Mouse (Mus musculus) CH12.LX (cell line): Measurements from ENCODE around the gene Gcm1. TPM values are rescaled to one million over a fixed set of nuclear protein-coding genes. Genes with fewer than 3 reads are reported as not detected.

Experiments
- DNase-seq: peaks from one replicate; pipeline ENCODE4 v3.0.0-alpha.2; 2013; ENCODE audit errors: extremely low read depth
- H3K27ac ChIP-seq: 2 replicates; pipeline ENCODE4 v1.5.1; 2012; ENCODE audit warnings: low read depth, mild to moderate bottlenecking, control low read depth, moderate library complexity; ENCODE audit not compliant: insufficient read depth
- H3K27me3 ChIP-seq: replicated peaks from 2 replicates; pipeline ENCODE3; 2012; ENCODE audit warnings: inconsistent platforms
- H3K36me3 ChIP-seq, 2 experiments: replicated peaks in 1 of 2; 2 replicates each; pipeline versions ENCODE3 to v1.6.1; 2012; ENCODE audit warnings: inconsistent platforms in 1 of 2, low read length in 1 of 2, mild to moderate bottlenecking in 1 of 2, mixed read lengths in 1 of 2, moderate library complexity in 1 of 2; ENCODE audit not compliant: control insufficient read depth in 1 of 2, insufficient read depth in 1 of 2
- H3K4me1 ChIP-seq, 2 experiments: 2 replicates each; pipeline ENCODE4 v1.6.1; 2012; ENCODE audit warnings: inconsistent platforms in 1 of 2, moderate library complexity in 1 of 2; ENCODE audit not compliant: insufficient read depth in 2 of 2, control insufficient read depth in 1 of 2
- H3K4me2 ChIP-seq: 2 replicates; pipeline ENCODE4 v1.6.1; 2012; ENCODE audit warnings: low read depth, mild to moderate bottlenecking, control low read depth; ENCODE audit not compliant: poor library complexity, insufficient read depth, severe bottlenecking
- H3K4me3 ChIP-seq, 3 experiments: fragments of 150-350 bp in 1 of 3; sonication (generic) in 1 of 3; replicated peaks in 1 of 3; 2 replicates each; pipeline versions ENCODE3 to v1.5.1; 2011 to 2012; ENCODE audit warnings: low read depth in 2 of 3, low read length in 2 of 3, mild to moderate bottlenecking in 2 of 3, moderate library complexity in 2 of 3, control low read depth in 1 of 3, improper control_type of control experiment in 1 of 3, inconsistent platforms in 1 of 3, mixed read lengths in 1 of 3; ENCODE audit not compliant: poor library complexity in 1 of 3
- H3K79me2 ChIP-seq: replicated peaks from 2 replicates; pipeline ENCODE4 v1.6.1; 2012; ENCODE audit warnings: mild to moderate bottlenecking, moderate library complexity; ENCODE audit not compliant: control insufficient read depth, poor library complexity, insufficient read depth, severe bottlenecking; ENCODE audit errors: extremely low read depth
- H3K9ac ChIP-seq: 2 replicates; pipeline ENCODE4 v1.6.1; 2012; ENCODE audit warnings: low read depth, mild to moderate bottlenecking, control low read depth, moderate library complexity; ENCODE audit not compliant: insufficient read depth
- H3K9me3 ChIP-seq: replicated peaks from 2 replicates; pipeline ENCODE3; 2012; ENCODE audit warnings: low read length, inconsistent platforms, mixed read lengths
- BHLHE40 ChIP-seq: IDR thresholded peaks from 2 replicates; pipeline ENCODE4 v1.6.1; 2011; ENCODE audit warnings: mild to moderate bottlenecking, low read depth, low read length, improper control_type of control experiment
- CHD2 ChIP-seq: IDR thresholded peaks from 2 replicates; pipeline ENCODE4 v1.6.1; 2011; ENCODE audit warnings: low read length, improper control_type of control experiment
- CTCF ChIP-seq, 2 experiments: IDR thresholded peaks in 1 of 2; conservative IDR thresholded peaks in 1 of 2; 2 replicates each; pipeline ENCODE4 v1.5.1; 2011 to 2012; ENCODE audit warnings: low read depth in 2 of 2, low read length in 2 of 2, improper control_type of control experiment in 1 of 2, inconsistent platforms in 1 of 2, mild to moderate bottlenecking in 1 of 2, moderate library complexity in 1 of 2
- ELF1 ChIP-seq: IDR thresholded peaks from 2 replicates; pipeline ENCODE4 v1.6.1; 2014; ENCODE audit warnings: low read depth, mild to moderate bottlenecking, inconsistent platforms, low read length, improper control_type of control experiment
- EP300 ChIP-seq: IDR thresholded peaks from 2 replicates; pipeline ENCODE4 v1.6.1; 2011; ENCODE audit warnings: low read length, improper control_type of control experiment
- ETS1 ChIP-seq: conservative IDR thresholded peaks from 2 replicates; pipeline ENCODE4 v1.6.1; 2012; ENCODE audit warnings: low read depth, mild to moderate bottlenecking, inconsistent platforms, low read length, improper control_type of control experiment, moderate library complexity
- GABPA ChIP-seq: IDR thresholded peaks from 2 replicates; pipeline ENCODE4 v1.6.1; 2012; ENCODE audit warnings: low read depth, low read length, improper control_type of control experiment, inconsistent platforms; ENCODE audit not compliant: insufficient replicate concordance
- IRF4 ChIP-seq: IDR thresholded peaks from 2 replicates; pipeline ENCODE4 v1.6.1; 2014; ENCODE audit warnings: low read depth, mild to moderate bottlenecking, inconsistent platforms, low read length, improper control_type of control experiment
- JUN ChIP-seq: IDR thresholded peaks from 2 replicates; pipeline ENCODE4 v1.6.1; 2011; ENCODE audit warnings: low read depth, mild to moderate bottlenecking, low read length, improper control_type of control experiment, moderate library complexity; ENCODE audit not compliant: insufficient read depth
- MAZ ChIP-seq: IDR thresholded peaks from 2 replicates; pipeline ENCODE4 v1.6.1; 2012; ENCODE audit warnings: low read depth, mild to moderate bottlenecking, inconsistent platforms, low read length, improper control_type of control experiment, moderate library complexity
- MEF2A ChIP-seq: IDR thresholded peaks from 2 replicates; pipeline ENCODE4 v1.6.1; 2014; ENCODE audit warnings: low read depth, mild to moderate bottlenecking, inconsistent platforms, low read length, improper control_type of control experiment, borderline replicate concordance
- MYC ChIP-seq: IDR thresholded peaks from 2 replicates; pipeline ENCODE4 v1.6.1; 2011; ENCODE audit warnings: low read depth, mild to moderate bottlenecking, improper control_type of control experiment, low read length
- NELFE ChIP-seq: IDR thresholded peaks from 2 replicates; pipeline ENCODE4 v1.6.1; 2011; ENCODE audit warnings: low read depth, low read length, improper control_type of control experiment
- PAX5 ChIP-seq: IDR thresholded peaks from 2 replicates; pipeline ENCODE4 v1.6.1; 2012; ENCODE audit warnings: low read length, inconsistent platforms, mixed read lengths
- POLR2A ChIP-seq: IDR thresholded peaks from 2 replicates; pipeline ENCODE4 v1.6.1; 2011; ENCODE audit warnings: low read depth, mild to moderate bottlenecking, improper control_type of control experiment, low read length
- POLR2AphosphoS2 ChIP-seq: IDR thresholded peaks from 2 replicates; pipeline ENCODE4 v1.6.1; 2011; ENCODE audit warnings: low read depth, low read length, improper control_type of control experiment
- RCOR1 ChIP-seq: conservative IDR thresholded peaks from 2 replicates; pipeline ENCODE4 v1.6.1; 2012; ENCODE audit warnings: low read depth, mild to moderate bottlenecking, inconsistent platforms, low read length, improper control_type of control experiment
- SIN3A ChIP-seq: IDR thresholded peaks from 2 replicates; pipeline ENCODE4 v1.6.1; 2012; ENCODE audit warnings: low read length, improper control_type of control experiment, inconsistent platforms
- TCF12 ChIP-seq: IDR thresholded peaks from 2 replicates; pipeline ENCODE4 v1.6.1; 2014; ENCODE audit warnings: low read depth, mild to moderate bottlenecking, inconsistent platforms, low read length, improper control_type of control experiment
- USF1 ChIP-seq: IDR thresholded peaks from 2 replicates; pipeline ENCODE4 v1.6.1; 2014; ENCODE audit warnings: low read depth, mild to moderate bottlenecking, inconsistent platforms, low read length, improper control_type of control experiment
- ZKSCAN1 ChIP-seq: IDR thresholded peaks from 2 replicates; pipeline ENCODE4 v1.6.1; 2012; ENCODE audit warnings: low read depth, inconsistent platforms, low read length, improper control_type of control experiment, borderline replicate concordance
- ZMIZ1 ChIP-seq: IDR thresholded peaks from 2 replicates; pipeline ENCODE4 v1.6.1; 2012; ENCODE audit warnings: low read depth, mild to moderate bottlenecking, inconsistent platforms, low read length, improper control_type of control experiment
- ZNF384 ChIP-seq: IDR thresholded peaks from 2 replicates; pipeline ENCODE4 v1.6.1; 2012; ENCODE audit warnings: low read depth, low read length, improper control_type of control experiment, inconsistent platforms
- dilution Hi-C: fragments of 300-500 bp; cut with MboI; formaldehyde crosslinking; loops from 2 replicates; pipeline ENCODE4 v1.14.3; 2020; ENCODE audit warnings: low sequenced_read_pairs; ENCODE audit not compliant: extremely low pct_unique_long_range_greater_than_20kb, extremely low pct_ligation_motif_present
- in situ Hi-C: fragments of 300-500 bp; cut with MboI; formaldehyde crosslinking; loops from 3 replicates; pipeline ENCODE4 v1.14.3; 2019; ENCODE audit warnings: low sequenced_read_pairs, low pct_ligation_motif_present, low pct_unique_long_range_greater_than_20kb, mixed read lengths
- polyA plus RNA-seq: library from polyadenylated mRNA; unstranded; fragments of >175 nt; gene quantifications from 2 replicates; pipeline ENCODE4 v1.2.1, GENCODE M21; 2012; ENCODE audit warnings: low read depth; ENCODE audit not compliant: insufficient read length
- total RNA-seq, 2 experiments: library from RNA; depleted of rRNA; stranded (reverse); fragments of 300-350 nt in 1 of 2; fragments of >200 nt in 1 of 2; gene quantifications; 2 replicates each; pipeline ENCODE4 v1.2.3; 2012 to 2014

The Gcm1 gene
- total and polyA plus RNA-seq, 3 experiments, result not detected

DNA sequence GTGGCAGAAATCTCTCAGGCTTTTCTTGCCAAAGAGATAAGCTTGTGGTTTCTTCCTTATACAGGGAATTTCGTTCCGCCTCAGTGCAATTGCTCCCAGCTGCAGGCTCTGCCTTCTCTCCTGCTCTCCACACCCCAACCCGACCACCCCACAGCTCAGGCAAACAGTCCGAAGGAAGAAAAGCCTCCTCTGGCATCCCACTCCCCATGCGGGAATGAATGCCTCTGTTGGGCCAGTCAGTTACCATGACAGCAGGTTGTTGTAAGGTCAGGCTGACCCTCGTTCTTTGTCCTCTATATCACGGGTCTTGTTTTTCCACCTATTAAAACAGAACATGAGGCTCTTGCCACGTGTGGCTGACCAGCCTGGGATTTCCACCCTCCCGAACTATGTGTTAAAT is 30.5 kb upstream of the Gcm1 start:
- no peak for TF ChIP-seq BHLHE40
- no peak for TF ChIP-seq EP300
- no peak for TF ChIP-seq PAX5
- TF ChIP-seq ZMIZ1, result no peak
- no peak for TF ChIP-seq CTCF (conservative IDR thresholded peaks at IDR 0.05 in 1 of 2, IDR thresholded peaks at IDR 0.05 in 1 of 2; ENCODE audit: low read depth in 2 of 2, low read length in 2 of 2)
- no peak for TF ChIP-seq MAZ
- TF ChIP-seq POLR2AphosphoS2, result no peak
- no peak for TF ChIP-seq SIN3A
- TF ChIP-seq MEF2A, result no peak
- H3K4me1 ChIP-seq, result peaks cover 19 to 54% of the 10 kb centered on the region in 2 experiments
- dilution Hi-C loops (no loop called here), in situ Hi-C loops (no loop called here)
- no peak for DNase-seq
- H3K4me3 ChIP-seq, result no peak overlapping the region
- peak overlapping the region; percentile 7; the same call in 1 of the 2 replicates for H3K4me2 ChIP-seq
- no peaks in the 10 kb centered on the region for H3K36me3 ChIP-seq
- peak overlapping the region; percentile 13; the same call in 1 of the 2 replicates for H3K27ac ChIP-seq
- H3K9ac ChIP-seq, result no peak overlapping the region
- no peaks in the 10 kb centered on the region for H3K9me3 ChIP-seq
- no peaks in the 10 kb centered on the region for H3K79me2 ChIP-seq
- no peaks in the 10 kb centered on the region for H3K27me3 ChIP-seq

- Histone ChIP-seq H3K4me2 (peak overlapping the region; percentile 67), H3K27ac (peak overlapping the region; percentile 87)
- peak; percentile 85 for DNase-seq
Observed at GRCm38 (mm10) chr9:78022187-78022945, 29.4 kb upstream of the Gcm1 start.

More at GRCm38 (mm10) chr9:78022187-78022945, 29.4 kb upstream of the Gcm1 start:
- in situ Hi-C loops (no loop called here), dilution Hi-C loops (no loop called here)
- Histone ChIP-seq H3K27me3 (no peaks in the 10 kb centered on the region), H3K36me3 (no peaks in the 10 kb centered on the region), H3K9me3 (no peaks in the 10 kb centered on the region), H3K4me1 (peaks cover 19 to 55% of the 10 kb centered on the region in 2 experiments), H3K4me3 (no peak overlapping the region), H3K79me2 (no peaks in the 10 kb centered on the region), H3K9ac (peak overlapping the region; percentile 30; the same call in 1 of the 2 replicates)
- no peak for TF ChIP-seq ZKSCAN1
- TF ChIP-seq RCOR1, result 0 out of 2 replicates have a peak, but pooled peaks have one; percentile 44
- peak; percentile 95 for TF ChIP-seq EP300
- 0 out of 2 replicates have a peak, but pooled peaks have one; percentile 8 for TF ChIP-seq MAZ
- TF ChIP-seq ELF1, result peak; percentile 57; the same call in 1 of the 2 replicates
- peak; percentile 63; the same call in 1 of the 2 replicates for TF ChIP-seq BHLHE40
- TF ChIP-seq SIN3A, result 0 out of 2 replicates have a peak, but pooled peaks have one; percentile 24
- TF ChIP-seq JUN, result peak; percentile 51; the same call in 1 of the 2 replicates
- TF ChIP-seq ZNF384, result 0 out of 2 replicates have a peak, but pooled peaks have one; percentile 9
- peak; percentile 44; the same call in 1 of the 2 replicates for TF ChIP-seq POLR2A
- 0 out of 2 replicates have a peak, but pooled peaks have one; percentile 3 for TF ChIP-seq NELFE
- peak; percentile 77 for TF ChIP-seq TCF12
- TF ChIP-seq GABPA, result no peak; the same call in 1 of the 2 replicates
- 0 out of 2 replicates have a peak, but pooled peaks have one; percentile 31 for TF ChIP-seq MYC
- no peak for TF ChIP-seq CHD2
- peak; percentile 96 for TF ChIP-seq IRF4
- peak; percentile 93 for TF ChIP-seq MEF2A
- no peak for TF ChIP-seq USF1
- peak; percentile 94 for TF ChIP-seq ETS1
